In genomic region chr1:172500451-172501370, GRCm38 (mm10) we compare ENCODE assay signal across 7 mouse cellular contexts. TPM values are rescaled to one million over a fixed set of nuclear protein-coding genes. Genes with fewer than 3 reads are reported as not detected.
DNase-seq lines count a peak whose midpoint lies in the region; ATAC-seq lines count a peak whose summit lies in the region.

No protein-coding gene starts in this region.

- H3K9ac ChIP-seq in lung, embryonic 15.5 days, result peak overlapping the region; percentile 88

- peaks cover 20% of the 10 kb centered on the region for H3K4me1 ChIP-seq in brown adipose tissue, adult 24 weeks (ENCODE audit: control insufficient read depth, insufficient read depth, insufficient read length, low read length)
- peaks cover 49% of the 10 kb centered on the region for H3K4me1 ChIP-seq in lung, embryonic 15.5 days

- peak overlapping the region; percentile 84 for H3K4me3 ChIP-seq in brown adipose tissue, adult 24 weeks (ENCODE audit: insufficient read depth, low read depth, low read length)
- peak overlapping the region; percentile 69 for H3K4me3 ChIP-seq in lung, embryonic 15.5 days

- peak overlapping the region; percentile 78 for H3K4me2 ChIP-seq in lung, embryonic 15.5 days

- WGBS in lung, embryonic 15.5 days, result 2% methylated on average over 55 of the region's 56 CpGs

- no peaks in the 10 kb centered on the region for H3K27me3 ChIP-seq in lung, embryonic 15.5 days

- H3K27ac ChIP-seq in brown adipose tissue, adult 24 weeks (replicated peaks; ENCODE audit: low read depth, low read length), result peak overlapping the region; percentile 98
- H3K27ac ChIP-seq in lung, embryonic 15.5 days, result peak overlapping the region; percentile 95

- peak; percentile 13; the same call in 1 of the 2 replicates for ATAC-seq in lung, embryonic 15.5 days (ENCODE audit: borderline replicate concordance, extremely low read depth, low FRiP score, low TSS enrichment)
- peak; percentile 49 for ATAC-seq in neutrophil, adult 5-6 weeks (ENCODE audit: extremely low read depth, insufficient number of reproducible peaks, low FRiP score, poor library complexity, severe bottlenecking)

- H3K36me3 ChIP-seq in lung, embryonic 15.5 days, result peaks cover 13% of the 10 kb centered on the region

- H3K9me3 ChIP-seq in lung, embryonic 15.5 days, result no peaks in the 10 kb centered on the region

- peak; percentile 86 for DNase-seq in MN1 (ENCODE audit: low spot score)
- DNase-seq in heart, adult 18-20 months, result peak; percentile 78
- peak; percentile 84 for DNase-seq in kidney, adult 11 months
- no peak for DNase-seq in frontal cortex, adult 2 months (ENCODE audit: extremely low spot score in 1 of 2, low spot score in 1 of 2)

RNA-seq across cellular contexts. Expression of gene Tagln2, which starts 0.9 kb away (rescaled TPM):
- 26.2 and 29.3 TPM in 2 replicates for polyA plus RNA-seq in brown adipose tissue, adult 24 weeks (2012; ENCODE audit: insufficient read depth, insufficient read length, missing spikeins)
- total RNA-seq in heart, adult 18-20 months (2021), result 10 to 100 TPM; 56.8 to 58.8 TPM
- 541 and 580 TPM in 2 replicates for polyA plus RNA-seq in lung, embryonic 15.5 days (2015; fragmentation: Nextera tagmentation; extraction: Ambion mirVana)
- total RNA-seq in neutrophil, adult 5-6 weeks (2017), result 181 and 198 TPM in 2 replicates
- 19.1 and 19.9 TPM in 2 replicates for polyA plus RNA-seq in frontal cortex, adult 2 months (2012; rRNA removed)

RNA-seq across cellular contexts. Expression of gene Igsf9, which starts 19.1 kb away (rescaled TPM):
- 0.96 TPM in 1 of 2 replicates, not detected in the other for polyA plus RNA-seq in brown adipose tissue, adult 24 weeks (2012; ENCODE audit: insufficient read depth, insufficient read length, missing spikeins)
- under 1 TPM; 0.28 to 0.45 TPM for total RNA-seq in heart, adult 18-20 months (2021)
- 21.7 and 22.5 TPM in 2 replicates for polyA plus RNA-seq in lung, embryonic 15.5 days (2015; fragmentation: Nextera tagmentation; extraction: Ambion mirVana)
- 3.2 and 4.3 TPM in 2 replicates for total RNA-seq in neutrophil, adult 5-6 weeks (2017)
- 13.3 and 16.3 TPM in 2 replicates for polyA plus RNA-seq in frontal cortex, adult 2 months (2012; rRNA removed)

RNA-seq across cellular contexts. Expression of gene Cfap45, which starts 19.9 kb away (rescaled TPM):
- polyA plus RNA-seq in brown adipose tissue, adult 24 weeks (2012; ENCODE audit: insufficient read depth, insufficient read length, missing spikeins), result not detected in 2 replicates
- total RNA-seq in heart, adult 18-20 months (2021), result 1 to 10 TPM in 1 of 2 experiments, not detected in 1; 1.2 TPM
- 8.1 and 10.7 TPM in 2 replicates for polyA plus RNA-seq in lung, embryonic 15.5 days (2015; fragmentation: Nextera tagmentation; extraction: Ambion mirVana)
- total RNA-seq in neutrophil, adult 5-6 weeks (2017), result 3.9 and 4.4 TPM in 2 replicates
- 3.4 and 4.5 TPM in 2 replicates for polyA plus RNA-seq in frontal cortex, adult 2 months (2012; rRNA removed)

RNA-seq across cellular contexts. Expression of gene Slamf9, which starts 25.6 kb away (rescaled TPM):
- polyA plus RNA-seq in brown adipose tissue, adult 24 weeks (2012; ENCODE audit: insufficient read depth, insufficient read length, missing spikeins), result 3.5 and 4.5 TPM in 2 replicates
- total RNA-seq in heart, adult 18-20 months (2021), result 1 to 10 TPM; 1.2 to 2.2 TPM
- polyA plus RNA-seq in lung, embryonic 15.5 days (2015; fragmentation: Nextera tagmentation; extraction: Ambion mirVana), result 0.31 and 0.51 TPM in 2 replicates
- total RNA-seq in neutrophil, adult 5-6 weeks (2017), result 2.9 and 4.1 TPM in 2 replicates
- polyA plus RNA-seq in frontal cortex, adult 2 months (2012; rRNA removed), result 1.1 and 1.8 TPM in 2 replicates

RNA-seq across cellular contexts. Expression of gene Vsig8, which starts 55.0 kb away (rescaled TPM):
- polyA plus RNA-seq in brown adipose tissue, adult 24 weeks (2012; ENCODE audit: insufficient read depth, insufficient read length, missing spikeins), result not detected in 2 replicates
- not detected for total RNA-seq in heart, adult 18-20 months (2021)
- polyA plus RNA-seq in lung, embryonic 15.5 days (2015; fragmentation: Nextera tagmentation; extraction: Ambion mirVana), result 0.24 and 0.47 TPM in 2 replicates
- not detected in 2 replicates for total RNA-seq in neutrophil, adult 5-6 weeks (2017)
- 0.90 and 0.97 TPM in 2 replicates for polyA plus RNA-seq in frontal cortex, adult 2 months (2012; rRNA removed)

Comparison
In these comparisons a context has a peak if more than half of its experiments do, and no peak if none do; other contexts are left out.
1. DNase-seq: peak in MN1 (single experiment), heart, adult 18-20 months (2 of 2) and kidney, adult 11 months (single experiment); none in frontal cortex, adult 2 months (0 of 2).
2. RNA of gene Tagln2, which starts 0.9 kb away (polyA plus RNA-seq): 541 to 580 TPM in lung, embryonic 15.5 days; 26.2 to 29.3 TPM in brown adipose tissue, adult 24 weeks and 19.1 to 19.9 TPM in frontal cortex, adult 2 months; every median in the first group is over 10 times any median in the second.